Mouse (Mus musculus): ENCODE data around the gene Cox7a1. TPM values are rescaled to one million over a fixed set of nuclear protein-coding genes. Genes with fewer than 3 reads are reported as not detected.

The Cox7a1 gene
- polyA plus RNA-seq, 1 experiment: 5.2 TPM

DNA sequence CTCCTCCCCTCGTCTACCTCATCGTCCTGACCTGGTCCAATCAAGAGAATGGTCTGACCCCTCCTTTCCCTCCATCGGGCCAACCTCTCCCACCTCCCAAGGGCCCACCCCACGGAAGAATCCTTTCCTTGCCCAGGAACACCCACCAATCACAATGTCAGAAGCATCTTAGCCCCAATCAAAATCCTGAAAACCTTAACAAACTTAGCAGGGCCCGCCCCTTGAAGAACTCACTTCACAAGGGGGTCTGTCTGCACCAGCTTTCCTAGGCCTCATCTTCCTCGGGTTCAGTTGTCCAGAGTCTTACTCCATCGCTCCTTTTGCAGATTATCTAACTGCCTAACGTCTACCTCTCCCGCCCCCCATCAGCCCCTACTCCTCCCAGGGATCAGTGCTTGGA lies 9.1 kb downstream of the Cox7a1 start:
- TF ChIP-seq CTCF (IDR thresholded peaks at IDR 0.05; ENCODE audit: control insufficient read depth, insufficient read depth, insufficient replicate concordance, low read depth, low read length): no peak
- peak; percentile 36; the same call in 1 of the 2 replicates for TF ChIP-seq POLR2A (IDR thresholded peaks at IDR 0.05; ENCODE audit: control insufficient read depth, low read depth, low read length)
- Histone ChIP-seq H3K4me1 (ENCODE audit: control insufficient read depth, insufficient read depth, low read length) (peaks cover 28% of the 10 kb centered on the region), H3K27me3 (ENCODE audit: control insufficient read depth, insufficient read depth, low read length) (no peaks in the 10 kb centered on the region), H3K27ac (ENCODE audit: control insufficient read depth, insufficient read depth, low read depth, low read length) (peak overlapping the region; percentile 73), H3K4me3 (ENCODE audit: control insufficient read depth, low read depth, low read length) (peak overlapping the region; percentile 90), H3K36me3 (ENCODE audit: control insufficient read depth, insufficient read depth, low read length) (0 out of 2 replicates have a peak, but pooled peaks cover 2% of the 10 kb centered on the region)

DNA sequence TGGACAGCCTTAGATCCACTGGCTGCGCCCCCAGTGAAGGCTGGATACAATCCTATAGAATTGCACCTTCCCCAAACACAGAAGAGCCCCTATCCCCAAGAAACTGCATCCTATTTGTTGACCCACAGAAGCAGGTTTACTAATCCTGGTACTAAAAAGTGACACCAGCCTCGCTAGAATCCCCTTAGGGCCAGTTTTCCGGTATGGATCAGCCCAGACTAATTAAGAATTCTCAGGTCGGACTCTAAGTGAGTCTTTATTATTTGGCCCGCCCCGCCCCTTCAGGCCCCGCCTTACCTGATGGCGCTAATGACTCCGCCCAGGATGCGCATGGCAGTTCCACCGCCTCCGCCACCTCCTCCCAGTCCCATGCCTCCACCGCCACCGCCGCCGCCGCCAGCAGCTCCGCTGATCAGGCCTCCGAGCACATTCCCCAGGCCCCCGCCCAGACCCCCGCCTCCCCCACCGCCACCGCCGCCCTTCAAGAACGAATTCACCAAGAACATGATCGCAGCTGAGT lies 9.7 kb downstream of the Cox7a1 start:
- no peaks in the 10 kb centered on the region for H3K27me3 ChIP-seq (ENCODE audit: control insufficient read depth, insufficient read depth, low read length)
- H3K4me1 ChIP-seq (ENCODE audit: control insufficient read depth, insufficient read depth, low read length): peaks cover 31% of the 10 kb centered on the region
- peak overlapping the region; percentile 90 for H3K4me3 ChIP-seq (ENCODE audit: control insufficient read depth, low read depth, low read length)
- TF ChIP-seq POLR2A (IDR thresholded peaks at IDR 0.05; ENCODE audit: control insufficient read depth, low read depth, low read length) (peak; percentile 35; the same call in 1 of the 2 replicates), CTCF (IDR thresholded peaks at IDR 0.05; ENCODE audit: control insufficient read depth, insufficient read depth, insufficient replicate concordance, low read depth, low read length) (no peak)
- H3K27ac ChIP-seq (ENCODE audit: control insufficient read depth, insufficient read depth, low read depth, low read length): peak overlapping the region; percentile 73
- H3K36me3 ChIP-seq (ENCODE audit: control insufficient read depth, insufficient read depth, low read length): no peaks in the 10 kb centered on the region

GRCm38 (mm10) chr7:30194101-30194831 lies 10.3 kb downstream of the Cox7a1 start:
- Histone ChIP-seq H3K4me1 (ENCODE audit: control insufficient read depth, insufficient read depth, low read length) (peaks cover 33% of the 10 kb centered on the region), H3K36me3 (ENCODE audit: control insufficient read depth, insufficient read depth, low read length) (no peaks in the 10 kb centered on the region), H3K27ac (ENCODE audit: control insufficient read depth, insufficient read depth, low read depth, low read length) (peak overlapping the region; percentile 92), H3K4me3 (ENCODE audit: control insufficient read depth, low read depth, low read length) (peak overlapping the region; percentile 90), H3K27me3 (ENCODE audit: control insufficient read depth, insufficient read depth, low read length) (no peaks in the 10 kb centered on the region)
- TF ChIP-seq POLR2A (IDR thresholded peaks at IDR 0.05; ENCODE audit: control insufficient read depth, low read depth, low read length): no peak
- no peak for TF ChIP-seq CTCF (IDR thresholded peaks at IDR 0.05; ENCODE audit: control insufficient read depth, insufficient read depth, insufficient replicate concordance, low read depth, low read length)

DNA sequence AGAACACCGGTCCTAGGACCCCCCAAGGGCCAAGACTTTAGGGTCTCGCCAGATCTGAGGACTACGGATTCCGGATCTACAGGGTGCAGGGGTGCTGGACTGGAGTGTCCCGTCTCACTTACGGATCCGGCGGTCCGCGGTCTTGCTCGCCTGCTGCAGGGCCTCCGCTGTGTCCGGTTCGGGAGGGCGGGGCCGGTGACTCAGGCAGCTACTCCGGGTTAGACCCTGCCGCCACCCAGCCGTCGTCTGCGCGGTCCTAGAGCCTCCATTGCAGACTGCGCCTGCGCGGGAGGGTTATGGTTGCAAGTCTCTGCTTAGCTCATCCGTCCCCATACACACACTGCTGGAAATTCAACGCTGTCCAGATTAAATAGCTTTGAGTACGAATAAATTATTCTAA lies 10.9 kb downstream of the Cox7a1 start:
- Histone ChIP-seq H3K4me1 (ENCODE audit: control insufficient read depth, insufficient read depth, low read length) (peaks cover 39% of the 10 kb centered on the region), H3K36me3 (ENCODE audit: control insufficient read depth, insufficient read depth, low read length) (no peaks in the 10 kb centered on the region), H3K27me3 (ENCODE audit: control insufficient read depth, insufficient read depth, low read length) (no peaks in the 10 kb centered on the region), H3K27ac (ENCODE audit: control insufficient read depth, insufficient read depth, low read depth, low read length) (peak overlapping the region; percentile 92), H3K4me3 (ENCODE audit: control insufficient read depth, low read depth, low read length) (peak overlapping the region; percentile 90)
- TF ChIP-seq POLR2A (IDR thresholded peaks at IDR 0.05; ENCODE audit: control insufficient read depth, low read depth, low read length) (peak; percentile 72), CTCF (IDR thresholded peaks at IDR 0.05; ENCODE audit: control insufficient read depth, insufficient read depth, insufficient replicate concordance, low read depth, low read length) (no peak)

- Histone ChIP-seq H3K4me3 (ENCODE audit: control insufficient read depth, low read depth, low read length) (no peak overlapping the region), H3K27ac (ENCODE audit: control insufficient read depth, insufficient read depth, low read depth, low read length) (no peak overlapping the region), H3K36me3 (ENCODE audit: control insufficient read depth, insufficient read depth, low read length) (no peaks in the 10 kb centered on the region), H3K4me1 (ENCODE audit: control insufficient read depth, insufficient read depth, low read length) (peaks cover 43% of the 10 kb centered on the region), H3K27me3 (ENCODE audit: control insufficient read depth, insufficient read depth, low read length) (no peaks in the 10 kb centered on the region)
- TF ChIP-seq POLR2A (IDR thresholded peaks at IDR 0.05; ENCODE audit: control insufficient read depth, low read depth, low read length): no peak
- TF ChIP-seq CTCF (IDR thresholded peaks at IDR 0.05; ENCODE audit: control insufficient read depth, insufficient read depth, insufficient replicate concordance, low read depth, low read length): no peak
These were observed 11.5 kb downstream of the Cox7a1 start for GRCm38 (mm10) chr7:30195461-30195860.

DNA sequence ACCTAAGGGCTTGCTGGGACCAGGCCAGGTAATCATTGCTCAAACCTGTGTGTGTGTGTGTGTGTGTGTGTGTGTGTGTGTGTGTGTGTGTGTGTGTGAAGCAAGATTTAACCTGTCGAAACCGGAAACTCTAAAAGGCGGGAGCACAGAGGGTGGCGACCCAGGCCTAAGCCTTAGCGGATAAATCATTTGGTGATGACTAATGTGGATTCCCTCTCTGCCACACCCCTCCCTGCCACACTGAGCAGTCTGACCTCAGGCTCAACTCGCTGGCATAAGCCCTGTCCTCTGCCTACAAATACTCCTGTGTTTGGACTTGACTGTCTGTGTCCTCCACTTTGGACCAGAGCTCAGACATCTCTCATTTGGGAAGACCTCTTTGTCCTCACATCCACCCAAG lies 12.2 kb downstream of the Cox7a1 start:
- Histone ChIP-seq H3K4me1 (ENCODE audit: control insufficient read depth, insufficient read depth, low read length) (peaks cover 43% of the 10 kb centered on the region), H3K4me3 (ENCODE audit: control insufficient read depth, low read depth, low read length) (no peak overlapping the region), H3K36me3 (ENCODE audit: control insufficient read depth, insufficient read depth, low read length) (no peaks in the 10 kb centered on the region), H3K27ac (ENCODE audit: control insufficient read depth, insufficient read depth, low read depth, low read length) (no peak overlapping the region), H3K27me3 (ENCODE audit: control insufficient read depth, insufficient read depth, low read length) (no peaks in the 10 kb centered on the region)
- TF ChIP-seq CTCF (IDR thresholded peaks at IDR 0.05; ENCODE audit: control insufficient read depth, insufficient read depth, insufficient replicate concordance, low read depth, low read length) (no peak), POLR2A (IDR thresholded peaks at IDR 0.05; ENCODE audit: control insufficient read depth, low read depth, low read length) (no peak)

GRCm38 (mm10) chr7:30197592-30198129 lies 13.7 kb downstream of the Cox7a1 start:
- H3K4me1 ChIP-seq (ENCODE audit: control insufficient read depth, insufficient read depth, low read length): peaks cover 41% of the 10 kb centered on the region
- H3K36me3 ChIP-seq (ENCODE audit: control insufficient read depth, insufficient read depth, low read length): no peaks in the 10 kb centered on the region
- TF ChIP-seq POLR2A (IDR thresholded peaks at IDR 0.05; ENCODE audit: control insufficient read depth, low read depth, low read length) (no peak), CTCF (IDR thresholded peaks at IDR 0.05; ENCODE audit: control insufficient read depth, insufficient read depth, insufficient replicate concordance, low read depth, low read length) (no peak)
- H3K27me3 ChIP-seq (ENCODE audit: control insufficient read depth, insufficient read depth, low read length): no peaks in the 10 kb centered on the region
- H3K4me3 ChIP-seq (ENCODE audit: control insufficient read depth, low read depth, low read length): no peak overlapping the region
- peak overlapping the region; percentile 79 for H3K27ac ChIP-seq (ENCODE audit: control insufficient read depth, insufficient read depth, low read depth, low read length)

Data from testis, adult 2 months (tissue).